Mouse (Mus musculus) embryo, embryonic 11.5 days (tissue): ENCODE results near the gene Tcf7l1.
"Not testable (repeated sequence)": the region's sequence is repeated elsewhere in the genome, so short reads cannot be mapped to it uniquely, and the experiment has no call there.

ENCODE experiments used
- DNase-seq: peaks from one replicate; pipeline ENCODE4 v3.0.0-alpha.2; 2012; ENCODE audit warnings: low read depth, low spot score

The Tcf7l1 gene

DNA sequence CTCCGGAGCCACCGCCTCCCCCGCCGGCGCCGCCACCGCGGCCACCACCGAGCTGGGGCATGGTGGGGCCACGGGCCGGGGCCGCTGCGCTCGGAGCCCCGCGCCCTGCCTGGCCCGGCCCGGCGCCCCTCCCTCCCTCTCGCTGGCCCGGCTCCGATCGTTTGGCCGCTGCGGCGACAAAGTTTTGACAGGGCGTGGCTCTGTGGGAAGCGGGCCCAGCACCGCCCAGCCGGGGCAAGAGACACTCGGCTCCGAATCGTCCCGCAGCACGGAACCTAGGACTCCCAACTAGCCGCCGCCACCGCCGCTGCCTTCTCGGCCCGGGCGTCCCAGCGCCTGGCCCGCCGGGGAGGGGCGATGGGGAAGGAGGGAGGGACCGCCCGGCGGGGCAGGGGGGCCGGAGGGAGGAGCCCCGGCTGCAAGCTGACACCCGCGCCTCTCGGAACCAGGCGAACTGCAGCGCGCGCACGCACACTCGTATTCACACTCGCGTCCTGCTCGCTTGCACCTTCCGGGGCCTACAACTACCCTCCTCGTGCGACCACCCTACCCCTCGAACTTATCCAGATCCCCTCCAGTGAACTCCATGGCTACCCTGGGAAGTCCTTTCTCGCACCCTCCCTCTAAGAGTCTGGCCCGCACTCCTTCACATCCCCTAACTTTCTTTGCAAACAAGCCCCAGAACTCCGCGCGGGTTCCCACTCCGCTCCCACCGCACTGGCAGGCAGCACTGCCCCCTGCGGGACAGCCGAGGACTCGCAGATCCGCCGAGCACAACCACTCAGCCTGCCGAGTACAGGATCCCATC lies at the start of gene Tcf7l1:
TSS of gene Tcf7l1 (minus strand) at position 363 of the 808 bp plus-strand sequence.
- peak; percentile 86 for DNase-seq

DNA sequence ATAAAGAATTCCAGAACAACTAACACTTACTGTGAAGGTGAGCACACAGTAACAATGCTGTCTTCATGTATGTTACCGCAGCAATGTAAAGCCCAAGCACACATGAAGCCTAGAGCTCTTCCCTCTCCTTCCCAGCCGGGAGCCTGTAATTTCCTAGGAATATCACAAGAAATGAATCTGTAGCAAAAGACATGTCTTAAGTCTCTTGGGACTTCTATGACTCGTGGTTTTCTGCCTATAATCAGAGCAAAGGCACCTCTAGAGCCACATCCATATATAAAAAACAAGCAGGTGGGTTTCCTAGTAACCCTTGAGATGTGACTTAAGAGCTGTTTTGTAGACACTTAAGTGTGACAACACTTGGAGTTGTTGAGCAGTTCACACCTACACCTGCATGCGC lies 48.7 kb upstream of the Tcf7l1 start:
- no peak for DNase-seq

DNA sequence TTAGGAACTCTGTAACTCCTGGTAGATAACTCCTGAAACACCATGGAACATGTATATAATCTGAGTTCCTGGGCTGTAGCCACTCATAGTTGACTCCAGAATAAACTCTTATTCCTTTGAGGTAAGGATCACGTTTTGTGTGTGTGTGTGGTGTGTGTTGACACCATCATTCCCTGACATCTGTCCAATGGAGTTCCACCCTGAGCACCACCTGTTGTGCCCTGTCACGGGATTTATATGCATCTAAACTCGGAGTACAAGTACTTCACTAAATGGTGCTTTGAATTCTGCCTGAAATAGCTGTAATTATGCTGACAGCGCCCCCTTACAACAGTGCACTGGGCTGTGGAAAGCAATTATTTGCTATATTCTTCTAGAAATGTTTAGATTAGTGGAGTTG lies 45.5 kb upstream of the Tcf7l1 start:
- DNase-seq = no peak

DNA sequence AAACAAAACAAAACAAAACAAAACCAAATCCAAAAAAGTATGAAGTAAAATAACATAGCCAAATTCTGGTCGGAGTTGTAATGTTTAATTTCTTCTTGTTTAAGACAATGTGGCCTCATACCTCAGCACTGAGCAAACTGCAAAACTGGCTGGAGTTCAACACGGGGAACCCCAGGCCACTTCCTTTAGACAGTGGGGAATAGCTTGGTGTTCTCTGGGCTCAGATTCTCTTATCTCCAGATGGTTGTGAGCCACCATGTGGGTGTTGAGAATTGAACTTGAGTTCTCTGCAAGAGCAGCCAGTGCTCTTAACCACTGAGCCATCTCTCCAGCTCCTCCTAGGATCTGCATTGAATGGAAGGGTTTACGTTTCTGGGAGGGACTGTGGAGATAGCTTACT lies 42.8 kb upstream of the Tcf7l1 start:
- no peak for DNase-seq

DNA sequence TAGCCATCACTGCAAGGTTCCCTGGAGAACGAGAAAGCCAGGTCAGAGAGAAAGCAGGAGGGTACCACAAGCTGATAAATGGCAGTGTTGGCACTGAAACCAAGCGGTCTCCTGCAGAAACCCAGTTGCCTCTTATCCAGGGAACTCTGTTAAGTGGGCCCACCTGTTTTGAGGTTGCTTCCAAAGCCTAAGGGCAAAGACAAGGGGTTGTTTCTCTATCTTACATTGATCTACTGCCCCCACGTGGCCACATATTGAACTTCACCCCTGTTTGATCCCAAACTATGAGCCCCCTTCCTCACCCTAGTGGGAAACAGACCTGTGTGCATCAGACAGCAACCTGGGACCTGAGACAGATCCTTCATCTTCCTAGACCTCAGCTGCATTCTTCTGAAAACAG lies 42.2 kb upstream of the Tcf7l1 start:
- peak; percentile 59 for DNase-seq

DNA sequence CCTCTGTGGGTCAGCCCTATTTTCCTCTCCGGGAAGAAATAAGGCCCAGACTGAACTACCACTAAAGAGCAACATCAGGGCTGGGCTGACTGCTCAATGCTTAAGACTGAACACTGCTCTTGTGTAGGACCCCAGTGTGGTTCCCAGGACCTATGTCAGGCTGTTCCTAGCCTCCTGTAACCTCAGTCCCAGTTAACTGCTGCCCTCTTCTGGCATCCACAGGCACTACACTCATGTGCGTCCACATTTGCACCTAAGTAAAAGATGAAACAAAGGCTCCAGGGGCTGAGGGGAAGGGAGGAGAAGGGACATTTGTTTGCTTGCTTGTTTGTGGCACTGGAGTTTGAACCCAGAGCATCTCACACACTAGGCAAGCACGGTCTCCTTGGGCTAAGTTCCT lies 39.8 kb upstream of the Tcf7l1 start:
- DNase-seq = no peak

DNA sequence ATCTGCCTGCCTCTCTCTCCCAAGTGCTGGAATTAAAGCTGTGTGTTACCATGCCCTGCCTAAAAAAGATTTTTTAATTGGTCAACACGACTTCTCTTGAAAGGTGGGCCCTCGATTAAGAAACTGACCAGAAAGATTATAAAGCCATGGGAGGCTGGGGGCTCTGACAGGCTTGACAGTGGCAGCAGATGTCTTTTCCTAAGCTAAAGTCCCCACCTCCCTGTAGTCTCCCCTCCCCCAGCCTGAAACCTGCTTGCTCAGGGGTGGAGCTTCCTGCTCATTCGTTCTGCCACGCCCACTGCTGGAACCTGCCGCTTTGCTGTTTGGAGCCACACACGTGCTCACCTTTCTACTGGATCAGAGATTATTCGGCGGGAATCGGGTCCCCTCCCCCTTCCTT lies 39.0 kb upstream of the Tcf7l1 start:
- not testable (repeated sequence) for DNase-seq

DNA sequence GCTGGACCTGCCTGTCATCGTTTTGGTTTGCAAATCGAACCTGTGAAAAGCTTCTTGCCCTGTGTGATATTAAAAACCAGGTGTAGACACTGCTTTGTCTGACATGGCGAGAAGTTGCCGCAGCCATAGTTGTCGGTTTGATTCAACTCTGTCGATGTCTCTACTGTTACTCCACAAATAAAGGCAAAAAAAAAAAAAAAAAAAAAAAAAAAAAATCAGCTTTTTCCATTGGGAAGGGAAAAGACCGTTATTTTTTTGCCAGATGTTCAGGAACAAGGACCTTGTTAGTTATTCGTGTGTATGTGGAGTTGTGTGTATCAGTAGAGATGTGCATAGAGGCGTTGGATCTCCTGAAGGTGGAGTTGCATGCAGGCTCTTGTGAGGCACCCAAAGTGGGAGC lies 36.7 kb upstream of the Tcf7l1 start:
- DNase-seq = no peak

DNA sequence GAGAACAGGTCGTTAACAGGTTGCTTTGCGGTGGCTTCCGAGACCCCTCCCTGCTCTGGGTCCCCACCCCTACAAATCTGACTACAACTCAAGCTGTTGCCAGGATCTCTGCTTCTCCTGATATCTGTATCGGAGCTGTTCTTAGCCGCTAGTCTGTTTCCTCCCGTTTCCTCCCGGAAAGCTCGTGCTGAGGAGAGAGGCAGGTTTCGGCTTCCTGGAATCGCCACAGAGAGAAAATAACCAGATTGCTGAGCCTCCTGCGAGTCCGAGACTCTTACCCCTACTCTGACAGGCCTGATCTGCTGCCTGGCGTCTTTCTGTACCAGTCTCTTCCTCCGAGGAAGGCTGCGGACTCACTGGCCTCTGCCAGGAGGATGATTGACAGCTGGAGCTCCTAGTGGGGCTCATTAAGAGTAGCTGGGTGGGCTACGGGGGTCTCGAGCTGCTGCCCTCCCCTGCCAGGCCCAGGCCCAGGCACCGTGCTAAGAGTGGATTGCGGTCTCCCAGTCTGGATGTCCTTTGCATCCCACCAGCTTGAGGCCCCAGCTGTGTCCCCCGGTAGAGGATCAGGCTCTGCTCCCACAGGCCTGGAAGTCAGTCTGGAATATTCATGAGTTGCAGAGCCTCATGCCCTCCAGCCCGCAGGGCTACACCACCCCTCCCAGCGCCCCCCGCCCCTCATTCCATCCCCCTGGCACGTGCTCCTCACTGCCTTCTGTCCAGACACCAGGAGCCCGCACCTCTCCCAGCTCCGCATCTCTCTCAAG lies 36.1 kb upstream of the Tcf7l1 start:
- DNase-seq = no peak

DNA sequence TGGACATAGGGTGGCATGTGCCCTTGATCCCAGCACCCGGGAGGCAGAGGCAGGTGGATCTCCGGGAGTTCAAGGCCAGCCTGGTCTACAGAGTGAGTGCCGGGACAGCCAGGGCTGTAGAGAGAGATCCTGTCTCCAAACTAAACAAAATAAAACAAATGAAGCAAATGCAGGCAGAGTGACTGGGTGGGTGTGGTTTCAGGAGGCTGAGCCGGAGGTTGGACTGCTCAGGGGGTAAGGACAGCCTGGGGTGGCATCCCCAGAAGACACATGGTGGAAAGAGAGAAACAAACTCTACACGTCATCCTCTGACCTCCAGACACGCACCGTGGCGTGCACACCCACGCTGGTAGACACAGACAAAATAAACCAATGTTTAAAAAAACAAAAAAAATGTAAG lies 24.4 kb upstream of the Tcf7l1 start:
- DNase-seq = no peak

DNA sequence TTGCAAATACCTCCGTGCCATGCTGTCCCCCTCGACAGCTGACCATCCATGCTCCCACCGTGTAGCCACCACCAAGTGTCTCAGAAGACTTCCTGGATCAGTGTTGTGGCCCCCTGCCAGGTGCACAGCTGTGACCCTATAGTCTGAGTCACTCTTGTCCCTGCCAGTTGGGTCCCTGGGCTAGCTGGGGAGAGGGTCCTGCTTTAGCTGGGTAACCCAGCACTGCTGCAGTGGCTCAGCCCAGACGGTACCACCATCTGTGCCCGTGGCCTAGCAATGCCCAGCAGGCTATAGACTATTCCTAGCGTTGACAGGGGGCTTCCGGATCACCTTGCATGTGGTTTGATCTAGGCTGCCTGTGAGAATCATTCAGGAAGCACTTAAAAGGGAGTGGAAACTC lies 21.2 kb upstream of the Tcf7l1 start:
- DNase-seq = no peak

DNA sequence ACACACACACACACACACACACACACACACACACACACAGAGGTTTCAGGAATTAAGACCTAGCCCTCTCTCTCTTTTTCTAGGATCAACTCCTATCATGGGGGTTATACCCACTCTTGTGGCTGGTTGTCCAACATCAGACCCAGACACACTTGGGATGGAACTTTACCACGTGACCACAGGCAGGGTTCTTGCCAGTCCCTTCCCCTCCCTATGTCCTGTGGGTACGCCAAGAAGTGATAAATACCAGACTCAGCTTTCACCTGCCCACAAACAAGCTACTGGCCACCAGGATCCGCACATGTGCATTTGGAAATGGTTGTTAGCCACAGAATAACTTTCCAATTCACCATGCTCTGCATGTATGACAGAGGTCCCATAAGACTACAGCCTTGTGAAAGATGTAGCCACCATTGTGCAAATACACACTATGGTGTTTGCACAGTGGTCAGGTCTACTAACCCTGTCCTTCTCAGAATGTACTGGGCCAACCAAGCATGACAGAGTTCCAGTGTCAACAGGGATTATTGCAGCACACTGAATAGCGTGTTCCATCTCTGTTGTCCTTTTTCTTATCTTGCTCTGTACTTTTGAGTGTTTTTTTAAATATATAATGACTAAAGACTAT lies 20.6 kb upstream of the Tcf7l1 start:
- no peak for DNase-seq

DNA sequence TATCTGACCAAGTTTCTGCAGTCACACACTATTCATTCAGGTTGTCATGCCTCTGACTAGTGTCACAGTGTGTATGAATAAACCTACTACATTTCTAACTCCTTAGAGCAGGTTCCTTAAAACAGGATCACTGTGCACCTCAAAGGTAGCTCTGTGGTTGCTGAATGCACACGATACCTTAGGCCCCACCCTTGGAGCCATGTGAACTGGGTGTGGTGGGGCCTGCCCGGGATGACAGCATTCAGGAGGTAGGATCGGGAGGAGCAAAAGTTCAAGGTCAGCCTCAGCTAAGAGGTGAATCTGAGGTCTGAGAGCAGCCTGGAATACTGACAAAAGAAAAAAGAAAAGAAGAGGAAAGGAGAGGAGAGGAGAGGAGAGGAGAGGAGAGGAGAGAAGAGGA lies 19.3 kb upstream of the Tcf7l1 start:
- no peak for DNase-seq

DNA sequence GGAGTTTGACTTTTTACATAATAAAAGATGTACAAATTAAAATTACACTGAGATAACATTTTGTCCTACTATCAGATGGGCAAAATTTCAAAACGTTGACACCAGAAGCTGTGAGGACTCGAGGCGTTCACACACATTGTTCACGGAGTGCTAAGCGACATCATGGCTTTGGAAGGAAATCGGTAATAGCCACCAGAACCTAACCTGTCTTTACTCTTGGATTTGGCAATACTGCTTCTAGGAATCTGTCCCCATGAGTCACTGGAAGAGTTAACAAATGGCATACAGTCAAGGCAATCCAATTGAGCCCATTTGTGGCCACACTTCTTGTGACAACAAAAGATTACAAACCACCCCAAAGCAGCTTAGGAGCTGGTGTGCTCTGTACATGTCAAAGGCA lies 14.6 kb upstream of the Tcf7l1 start:
- no peak for DNase-seq

DNA sequence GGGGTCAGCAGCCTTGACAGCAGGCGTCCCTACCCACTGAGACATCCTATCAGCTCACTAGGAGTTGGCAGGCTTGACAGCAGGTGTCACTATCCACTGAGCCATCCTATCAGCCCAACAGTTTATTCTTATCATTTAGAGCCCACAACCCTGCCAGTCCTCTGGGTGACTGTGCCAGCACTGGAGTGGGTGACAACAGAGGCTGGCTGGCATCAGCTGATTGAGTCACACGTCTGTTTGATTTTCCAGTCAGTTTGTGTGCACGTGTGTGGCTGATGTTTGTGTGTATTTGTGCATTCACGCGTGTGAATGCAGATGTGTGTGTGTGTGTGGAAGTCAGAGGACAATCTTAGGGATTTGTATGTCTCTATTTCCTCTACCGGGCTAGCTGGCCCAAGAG lies 13.1 kb upstream of the Tcf7l1 start:
- no peak for DNase-seq

DNA sequence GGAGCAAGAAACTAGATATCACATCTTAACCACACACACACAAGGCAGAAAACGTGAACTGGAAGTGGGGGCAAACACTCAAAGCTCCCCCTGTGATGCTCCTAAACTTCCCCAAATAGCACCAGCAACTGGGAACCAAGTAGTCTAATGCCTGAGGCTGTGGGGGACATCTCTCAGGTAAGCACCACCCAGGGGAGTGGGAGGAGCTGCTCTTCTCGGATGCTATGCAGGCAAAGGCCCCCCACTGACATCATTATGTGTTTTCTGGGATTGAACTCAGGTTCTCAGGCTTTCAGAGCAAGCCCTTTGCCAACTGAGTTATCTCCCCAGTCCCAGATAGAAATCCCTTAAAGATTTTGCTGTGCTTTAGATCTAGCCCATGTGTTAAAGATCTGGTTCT lies 11.6 kb upstream of the Tcf7l1 start:
- DNase-seq = no peak

DNA sequence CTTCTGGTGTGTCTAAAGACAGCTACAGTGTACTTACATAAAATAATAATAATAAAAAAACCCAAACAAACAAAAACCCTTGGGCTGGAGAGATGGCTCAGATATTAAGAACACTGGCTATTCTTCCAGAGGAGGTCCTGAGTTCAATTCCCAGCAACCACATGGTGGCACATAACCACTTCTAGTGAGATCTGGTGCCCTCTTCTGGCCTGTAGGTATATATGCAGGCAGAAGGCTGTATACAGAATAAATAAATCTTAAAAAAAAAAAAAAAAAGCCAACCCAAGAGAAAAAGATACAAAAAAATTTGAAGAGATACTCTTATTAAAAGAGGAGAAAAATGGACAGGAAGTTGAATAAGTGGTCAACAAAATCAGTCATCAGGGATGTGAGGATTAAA lies 8.7 kb upstream of the Tcf7l1 start:
- DNase-seq = no peak

DNA sequence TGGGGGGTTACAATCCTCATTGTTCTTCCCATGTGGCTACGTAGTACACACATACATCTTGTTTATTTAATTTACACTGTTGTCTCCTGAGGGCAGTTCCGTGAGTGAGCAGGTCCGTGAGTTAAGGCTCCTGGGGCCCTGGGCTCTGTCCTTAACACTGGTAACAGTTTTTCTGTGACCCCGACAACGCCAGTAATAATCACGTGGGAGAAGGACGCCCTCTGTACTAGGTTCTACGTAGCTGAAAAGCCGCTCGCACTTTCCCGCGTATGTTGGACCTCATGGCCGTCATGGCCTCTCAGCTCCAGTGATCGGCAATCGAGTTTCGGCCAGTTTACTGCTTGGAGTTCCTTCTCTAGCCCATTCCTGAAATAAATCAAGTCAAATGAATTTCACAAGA lies 6.4 kb upstream of the Tcf7l1 start:
- DNase-seq = no peak

DNA sequence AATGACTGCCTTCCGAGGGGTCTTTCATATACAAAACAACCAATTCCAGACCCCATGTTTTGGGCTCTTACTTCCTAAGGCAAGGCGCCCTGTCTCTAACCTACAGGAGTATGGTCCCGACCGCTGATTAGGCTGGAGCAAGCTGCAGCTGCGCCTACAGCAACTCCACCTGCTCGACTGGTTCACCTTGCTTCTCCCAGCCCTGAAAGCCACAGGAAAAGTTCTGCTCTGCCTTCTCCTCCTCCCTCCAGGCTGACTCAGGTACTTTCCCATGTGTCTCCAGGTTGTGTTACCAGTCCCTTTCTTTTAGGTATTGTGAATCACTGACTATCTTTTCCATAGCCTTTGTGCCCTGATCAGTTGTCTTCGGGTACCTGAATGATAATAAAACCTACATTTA lies 5.8 kb upstream of the Tcf7l1 start:
- no peak for DNase-seq

DNA sequence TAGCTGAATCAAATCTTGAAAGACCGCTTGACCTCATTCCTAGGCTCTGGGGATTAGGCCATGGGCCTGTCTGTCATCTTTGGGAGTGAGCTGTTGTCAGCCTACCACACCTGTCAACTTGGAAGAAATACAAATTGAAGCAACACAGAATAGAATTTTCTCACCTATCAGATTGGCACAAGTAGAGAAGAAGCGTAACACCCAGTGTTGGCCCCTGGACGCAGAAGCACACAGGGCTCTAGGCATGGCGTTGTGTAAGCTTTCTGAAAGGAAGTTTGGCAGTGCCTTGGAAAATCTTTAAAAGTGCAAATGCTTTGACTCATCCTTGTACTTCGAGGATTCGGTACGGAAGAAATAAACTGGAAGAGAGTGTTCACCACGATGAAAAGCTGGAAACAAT lies 3.6 kb upstream of the Tcf7l1 start:
- DNase-seq = no peak

DNA sequence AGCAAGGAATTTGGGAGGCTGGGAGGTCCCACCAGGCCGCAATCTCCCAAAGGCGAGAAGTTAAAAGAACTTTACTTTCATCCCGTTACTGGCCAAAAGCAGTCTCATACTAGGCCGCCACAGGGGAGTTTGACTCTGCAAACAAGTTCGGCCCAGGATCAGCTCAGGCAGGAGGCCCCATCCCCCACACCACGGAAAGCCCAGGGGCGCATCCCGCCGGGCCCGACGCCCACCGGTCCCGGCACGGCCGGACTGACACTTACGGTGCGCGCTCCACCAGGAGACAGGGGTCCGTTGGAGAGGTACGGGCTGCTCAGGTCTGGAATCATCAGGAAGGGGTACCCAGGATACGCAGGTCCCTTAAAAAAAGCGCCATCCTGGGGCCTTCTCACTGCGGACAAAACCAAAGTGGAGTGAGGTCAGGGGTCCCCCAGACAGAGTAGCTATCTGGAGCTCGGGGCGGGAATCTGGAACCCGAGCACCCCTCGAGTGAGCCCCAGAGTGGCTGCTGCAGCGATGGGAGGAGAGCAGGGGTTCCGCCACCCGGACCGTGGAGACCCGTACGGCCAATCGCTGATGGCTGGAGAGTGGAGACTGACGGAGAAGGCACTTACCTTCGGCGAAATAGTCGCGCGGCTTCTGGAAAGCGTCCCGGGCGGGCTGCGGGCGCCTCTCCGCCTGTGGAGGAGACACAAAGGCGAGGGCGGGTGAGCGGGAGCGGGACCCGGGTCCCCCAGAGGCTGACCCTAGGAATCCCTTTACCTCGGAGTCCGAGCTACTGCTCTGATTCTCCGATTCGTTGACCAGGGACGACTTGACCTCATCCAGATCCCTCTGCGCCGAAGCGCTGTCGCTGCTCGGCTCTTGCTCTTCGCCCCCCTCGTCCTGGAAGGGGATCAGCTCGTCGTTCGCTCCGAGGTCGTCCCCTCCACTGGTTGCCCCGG lies 834 bp downstream of the Tcf7l1 start:
- peak; percentile 42 for DNase-seq
